Mouse (Mus musculus): ENCODE measurements around the gene Tfcp2l1. TPM values are rescaled to one million over a fixed set of nuclear protein-coding genes. Genes with fewer than 3 reads are reported as not detected.

Tfcp2l1 gene
- total and polyA plus RNA-seq, 3 experiments: not detected

DNA sequence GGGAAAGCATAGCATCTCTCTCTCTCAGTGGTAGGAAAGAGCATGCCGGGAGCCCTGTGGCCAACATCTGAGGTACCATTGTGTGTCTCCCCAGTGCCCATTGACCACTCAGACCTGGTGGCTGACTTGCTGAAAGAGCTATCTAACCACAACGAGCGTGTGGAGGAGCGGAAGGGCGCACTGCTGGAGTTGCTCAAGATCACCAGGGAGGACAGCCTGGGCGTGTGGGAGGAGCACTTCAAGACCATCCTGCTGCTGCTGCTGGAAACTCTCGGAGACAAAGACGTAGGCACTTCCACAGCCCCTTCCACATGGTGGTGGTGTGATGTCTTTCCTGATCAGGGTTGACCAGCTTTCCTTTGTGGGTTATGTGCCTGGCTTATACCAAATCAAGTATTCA lies 46.6 kb upstream of the Tfcp2l1 start:
- Histone ChIP-seq H3K27me3 (ENCODE audit: control insufficient read depth in 1 of 2, insufficient read depth in 2 of 2, low read length in 2 of 2) (no peaks in the 10 kb centered on the region), H3K9ac (ENCODE audit: control insufficient read depth, low read depth, low read length, poor library complexity, severe bottlenecking) (no peak overlapping the region), H3K27ac (ENCODE audit: control insufficient read depth, low read depth, low read length) (no peak overlapping the region), H3K4me1 (ENCODE audit: control insufficient read depth in 1 of 2, insufficient read depth in 2 of 2, low read length in 2 of 2) (no peaks in the 10 kb centered on the region), H3K36me3 (ENCODE audit: control insufficient read depth in 1 of 2, insufficient read depth in 2 of 2, low read length in 2 of 2) (no peaks in the 10 kb centered on the region; a peak in 1 of 4 replicates), H3K9me3 (replicated peaks; ENCODE audit: insufficient read depth, low read length) (no peaks in the 10 kb centered on the region), H3K4me3 (ENCODE audit: control insufficient read depth in 1 of 2, insufficient read depth in 1 of 2, low read depth in 2 of 2, low read length in 2 of 2) (no peak overlapping the region), H3K79me2 (ENCODE audit: control insufficient read depth, insufficient read depth, low read length, poor library complexity) (no peaks in the 10 kb centered on the region)
- no peak for DNase-seq (ENCODE audit: low read depth, low spot score)
- TF ChIP-seq ETS1 (IDR thresholded peaks at IDR 0.05; ENCODE audit: low read depth, low read length) (no peak), GATA1 (IDR thresholded peaks at IDR 0.05; ENCODE audit: low read depth, low read length) (no peak)

DNA sequence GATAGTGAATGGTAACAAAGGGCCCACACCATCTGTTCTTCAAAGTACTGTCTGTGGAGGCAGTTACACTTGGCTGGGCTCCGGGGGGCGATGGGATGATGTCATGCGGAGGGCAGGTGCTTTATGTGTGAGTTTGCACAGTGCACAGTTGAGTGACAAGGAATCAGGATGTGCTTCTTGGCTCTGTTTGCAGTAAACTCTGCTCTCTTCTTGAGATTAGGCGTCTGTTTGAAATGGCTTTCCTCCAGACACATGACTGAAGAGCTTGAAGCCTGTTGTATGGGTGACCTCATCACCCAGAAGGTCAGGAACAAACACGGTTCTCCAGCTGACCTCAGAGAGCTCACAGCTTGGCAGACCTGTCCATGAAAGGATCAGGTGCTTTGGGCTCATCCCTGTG lies 38.0 kb upstream of the Tfcp2l1 start:
- no peak for TF ChIP-seq RAD21 (IDR thresholded peaks at IDR 0.05; ENCODE audit: low read depth, low read length)
- TF ChIP-seq RCOR1 (IDR thresholded peaks at IDR 0.05; ENCODE audit: low read depth, low read length): no peak
- no peak for TF ChIP-seq NRF1 (IDR thresholded peaks at IDR 0.05; ENCODE audit: insufficient read depth, low read depth, low read length, poor library complexity, severe bottlenecking)
- no peak for TF ChIP-seq MEF2A (IDR thresholded peaks at IDR 0.05; ENCODE audit: extremely low read depth, insufficient replicate concordance, low read depth, low read length, poor library complexity, severe bottlenecking)
- no peak for TF ChIP-seq POLR2A (IDR thresholded peaks at IDR 0.05; ENCODE audit: control insufficient read depth in 1 of 2, insufficient read depth in 1 of 2, low read depth in 1 of 2, low read length in 2 of 2, poor library complexity in 1 of 2)
- no peak for TF ChIP-seq ZMIZ1 (IDR thresholded peaks at IDR 0.05; ENCODE audit: low read depth, low read length)
- no peak for TF ChIP-seq MXI1 (IDR thresholded peaks at IDR 0.05; ENCODE audit: low read depth, low read length)
- no peak for TF ChIP-seq CHD2 (IDR thresholded peaks at IDR 0.05; ENCODE audit: low read length)
- TF ChIP-seq JUND (IDR thresholded peaks at IDR 0.05; ENCODE audit: low read depth, low read length): no peak
- no peak for TF ChIP-seq POLR2AphosphoS2 (IDR thresholded peaks at IDR 0.05; ENCODE audit: low read length)
- TF ChIP-seq ETS1 (IDR thresholded peaks at IDR 0.05; ENCODE audit: low read depth, low read length): no peak
- no peak for TF ChIP-seq UBTF (IDR thresholded peaks at IDR 0.05; ENCODE audit: borderline replicate concordance, insufficient read depth, low read depth, low read length)
- no peak for TF ChIP-seq TBP (IDR thresholded peaks at IDR 0.05; ENCODE audit: low read depth, low read length)
- TF ChIP-seq USF1 (IDR thresholded peaks at IDR 0.05; ENCODE audit: low read depth, low read length): no peak
- TF ChIP-seq MAFK (IDR thresholded peaks at IDR 0.05; ENCODE audit: borderline replicate concordance, low read depth, low read length): no peak
- no peak for TF ChIP-seq HCFC1 (IDR thresholded peaks at IDR 0.05; ENCODE audit: low read depth, low read length)
- TF ChIP-seq GATA1 (IDR thresholded peaks at IDR 0.05; ENCODE audit: low read depth, low read length): no peak
- no peak for TF ChIP-seq CTCF (IDR thresholded peaks at IDR 0.05 in 2 of 3, conservative IDR thresholded peaks at IDR 0.05 in 1 of 3; ENCODE audit: control insufficient read depth in 1 of 3, insufficient read depth in 1 of 3, low read depth in 2 of 3, low read length in 3 of 3, poor library complexity in 1 of 3, severe bottlenecking in 1 of 3)
- H3K36me3 ChIP-seq (ENCODE audit: control insufficient read depth in 1 of 2, insufficient read depth in 2 of 2, low read length in 2 of 2): peaks cover under 1 to 3% of the 10 kb centered on the region in 2 experiments; a peak in 2 of 4 replicates

More for the DNA sequence above, 38.0 kb upstream of the Tfcp2l1 start:
- no peak for DNase-seq (ENCODE audit: low read depth, low spot score)
- H3K4me3 ChIP-seq (ENCODE audit: control insufficient read depth in 1 of 2, insufficient read depth in 1 of 2, low read depth in 2 of 2, low read length in 2 of 2): no peak overlapping the region
- no peak overlapping the region for H3K9ac ChIP-seq (ENCODE audit: control insufficient read depth, low read depth, low read length, poor library complexity, severe bottlenecking)
- no peaks in the 10 kb centered on the region for H3K79me2 ChIP-seq (ENCODE audit: control insufficient read depth, insufficient read depth, low read length, poor library complexity)
- H3K4me1 ChIP-seq (ENCODE audit: control insufficient read depth in 1 of 2, insufficient read depth in 2 of 2, low read length in 2 of 2): 0 out of 4 replicates have a peak, but pooled peaks cover 0 to 3% of the 10 kb centered on the region in 2 experiments
- no peaks in the 10 kb centered on the region for H3K9me3 ChIP-seq (replicated peaks; ENCODE audit: insufficient read depth, low read length)
- H3K27ac ChIP-seq (ENCODE audit: control insufficient read depth, low read depth, low read length): no peak overlapping the region
- H3K27me3 ChIP-seq (ENCODE audit: control insufficient read depth in 1 of 2, insufficient read depth in 2 of 2, low read length in 2 of 2): no peaks in the 10 kb centered on the region

Data from MEL (cell line).